Mouse (Mus musculus) T-helper 17 cell (primary cell): Measurements from ENCODE around the gene Nudt2.

Experiments
- in situ Hi-C, 2 experiments: fragments of 300-600 bp; cut with MboI, MseI; formaldehyde crosslinking; loops; 1 replicate in 1 of 2; 2 replicates in 1 of 2; pipeline ENCODE4 v1.15.1; 2025; ENCODE audit warnings: high pct_unique_total_duplicates in 2 of 2

Nudt2 gene

DNA sequence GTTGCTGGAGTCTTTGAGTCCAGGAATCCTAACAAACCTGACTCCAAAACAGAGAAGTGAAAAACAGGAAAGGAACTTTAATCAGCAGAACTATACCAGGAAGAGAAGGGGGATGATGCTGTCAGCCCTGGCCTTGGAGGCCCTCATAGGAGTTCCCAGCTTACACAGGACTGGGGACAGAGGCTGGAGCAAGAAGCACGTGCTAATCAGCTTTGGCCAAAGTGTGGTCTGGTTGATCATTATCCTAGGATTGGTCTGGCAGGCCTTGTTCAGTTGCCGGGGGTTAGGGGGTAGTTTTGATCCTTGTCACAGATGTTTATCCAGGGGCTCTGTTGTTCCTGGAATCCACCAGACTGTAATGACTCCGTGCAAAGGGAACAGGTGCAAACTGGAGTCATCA is 29.4 kb downstream of the Nudt2 start:
- in situ Hi-C loops, result no loop called here

DNA sequence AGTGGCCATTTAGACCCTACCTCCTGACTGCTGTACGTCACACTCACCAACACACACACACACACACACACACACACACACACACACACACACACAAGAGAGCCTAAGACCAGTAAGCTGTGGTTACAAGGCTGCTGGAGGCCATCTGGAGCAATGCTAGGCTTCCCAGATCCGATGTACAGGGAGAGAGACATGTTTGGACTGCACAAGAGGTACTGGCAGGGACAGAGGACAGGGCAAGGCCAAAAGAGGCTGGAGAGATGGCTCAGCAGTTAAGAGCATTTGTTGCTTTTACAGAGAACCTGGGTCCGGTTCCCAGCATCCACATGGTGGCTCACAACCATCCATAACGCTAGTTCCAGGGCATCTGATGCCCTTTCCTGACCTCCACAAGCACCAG is 30.1 kb downstream of the Nudt2 start:
- in situ Hi-C loops, result no loop called here

DNA sequence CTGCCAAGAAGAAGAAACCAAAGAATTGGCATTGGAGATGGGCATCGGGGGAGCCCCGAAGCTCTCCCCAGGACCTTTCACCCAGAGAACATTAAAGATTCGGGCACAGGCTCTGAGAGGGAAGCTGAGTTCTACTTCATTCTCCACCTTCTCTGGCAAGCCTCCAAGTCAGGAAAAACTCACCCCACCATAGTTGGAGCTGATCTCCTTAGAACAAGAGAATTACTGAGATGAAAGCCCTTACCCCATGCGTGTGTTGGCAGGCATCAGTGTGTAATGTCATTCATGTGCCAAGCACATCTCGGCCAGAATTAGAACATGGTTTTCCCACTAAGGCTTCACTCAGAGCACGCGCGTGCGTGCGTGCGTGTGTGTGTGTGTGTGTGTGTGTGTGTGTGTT is 30.9 kb downstream of the Nudt2 start:
- in situ Hi-C loops, result no loop called here

DNA sequence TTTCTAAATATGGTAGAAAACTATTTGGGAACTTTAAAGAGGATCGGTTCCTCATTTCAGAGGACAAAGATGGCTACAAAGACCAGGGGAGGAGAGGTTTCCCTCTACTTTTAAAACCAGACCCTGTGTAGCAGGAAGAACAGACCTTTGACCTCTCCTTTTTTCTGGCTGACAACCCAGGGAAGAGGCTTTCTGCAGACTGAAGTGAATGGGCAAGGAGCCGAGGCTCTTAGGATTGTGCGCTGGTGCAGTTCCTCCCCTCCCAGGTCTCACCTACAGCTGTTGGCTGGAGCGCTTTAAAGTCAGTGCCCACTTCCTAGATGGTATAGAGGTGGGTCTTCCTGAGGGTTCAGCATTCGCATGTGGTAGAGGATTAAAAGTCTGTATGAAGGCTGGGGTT is 32.1 kb downstream of the Nudt2 start:
- in situ Hi-C loops, result no loop called here

DNA sequence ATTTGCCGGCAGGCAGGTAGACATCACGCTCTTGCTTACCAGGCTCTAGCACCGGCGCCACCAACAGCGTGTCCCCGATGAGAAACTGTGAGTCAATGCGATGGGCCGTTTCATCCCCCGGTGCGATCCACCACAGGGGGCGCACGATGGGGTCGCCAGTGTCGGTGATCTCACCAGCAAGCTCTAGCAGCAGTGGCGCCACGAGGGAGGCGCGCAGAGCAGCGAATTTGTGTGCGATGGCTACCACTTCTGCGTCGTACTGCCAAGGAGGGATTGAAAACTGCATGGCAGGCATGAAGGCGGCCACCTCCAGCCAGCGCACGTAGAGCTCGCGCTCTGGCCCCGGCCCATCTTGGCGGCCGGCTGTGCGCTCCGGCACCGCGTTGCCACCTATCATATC is 32.6 kb downstream of the Nudt2 start:
- in situ Hi-C loops, result no loop called here

DNA sequence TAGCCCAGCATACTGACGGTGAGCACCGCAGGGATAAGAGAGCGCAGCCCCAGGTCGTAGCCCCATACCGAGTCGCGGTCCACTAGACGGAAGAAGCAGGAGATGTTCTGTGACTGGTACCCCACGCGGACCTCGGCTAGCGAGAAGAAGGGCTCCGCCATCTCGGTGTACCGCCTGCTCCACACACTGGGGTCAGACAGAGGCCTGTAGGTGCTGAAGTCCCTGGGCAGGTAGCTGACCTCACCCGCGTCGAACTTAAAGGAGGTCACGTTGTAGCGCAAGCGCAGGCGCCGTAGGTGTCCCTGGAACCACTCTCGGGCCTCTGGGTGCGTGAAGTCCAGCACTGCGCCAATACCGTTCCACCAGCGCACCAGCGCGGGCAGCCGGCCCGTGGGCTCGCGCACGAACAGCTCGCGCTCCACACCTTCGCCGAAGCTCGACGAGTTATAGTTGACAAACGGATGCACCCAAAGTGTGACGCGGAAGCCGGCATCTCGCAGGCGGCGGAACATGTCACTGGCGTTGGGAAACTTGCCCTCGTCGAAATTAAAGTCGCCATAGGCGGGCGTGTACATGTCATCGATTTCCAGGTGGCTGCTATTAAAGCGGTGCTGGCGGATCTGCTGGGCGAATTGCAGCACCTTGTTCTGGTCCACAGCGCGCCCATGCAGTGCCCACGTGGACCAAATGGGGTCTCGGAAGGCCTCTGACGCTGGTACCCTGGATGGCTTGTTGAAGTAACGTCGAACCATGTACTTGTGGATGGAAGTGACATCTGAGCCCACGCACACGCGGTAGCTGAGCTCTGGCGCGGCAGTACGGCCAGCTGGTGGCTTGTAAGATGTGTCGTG is 33.3 kb downstream of the Nudt2 start:
- in situ Hi-C loops, result no loop called here

DNA sequence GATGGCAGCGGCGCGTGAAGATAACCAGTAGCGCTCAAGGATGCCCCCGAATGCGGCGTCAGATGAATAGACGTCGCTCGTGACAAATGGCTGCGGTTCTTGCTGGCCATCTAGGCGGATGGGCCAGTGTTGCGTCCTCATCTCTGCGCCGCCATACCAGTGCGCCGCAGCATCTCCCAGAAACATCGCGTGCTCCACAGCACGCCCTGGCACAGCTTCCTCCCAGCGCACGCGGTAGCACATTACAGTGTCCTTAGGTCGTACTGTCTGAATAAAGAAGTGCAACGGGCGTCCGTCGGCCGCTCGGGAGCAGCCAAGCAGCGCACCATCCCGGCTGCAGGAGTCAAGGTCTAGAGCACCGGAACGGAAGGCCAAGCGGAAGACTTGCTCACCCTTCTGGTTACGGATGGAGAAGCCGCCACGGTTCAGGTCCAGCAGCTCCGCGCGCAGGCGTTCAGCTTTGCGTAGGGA is 34.0 kb downstream of the Nudt2 start:
- in situ Hi-C loops, result no loop called here

DNA sequence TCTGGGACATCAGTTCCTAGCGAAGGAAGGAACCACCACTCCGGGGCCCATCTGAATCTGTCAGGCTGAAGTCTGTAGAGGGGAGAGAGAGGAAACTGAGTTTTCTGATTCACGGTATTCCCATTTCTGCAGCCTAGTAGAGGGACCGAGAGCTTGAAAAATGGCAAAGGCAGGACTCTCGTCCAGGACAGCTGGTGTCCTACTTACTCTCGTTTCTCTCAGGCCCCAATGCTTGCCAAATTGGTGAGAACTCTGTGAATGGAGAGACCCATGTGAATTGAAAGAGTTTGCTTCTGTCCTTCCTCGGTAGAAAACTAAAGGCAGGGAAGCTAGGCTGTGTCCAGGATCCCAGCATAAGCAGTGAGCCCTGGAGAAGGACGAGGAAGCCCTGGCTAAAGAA is 34.7 kb downstream of the Nudt2 start:
- in situ Hi-C loops, result no loop called here

DNA sequence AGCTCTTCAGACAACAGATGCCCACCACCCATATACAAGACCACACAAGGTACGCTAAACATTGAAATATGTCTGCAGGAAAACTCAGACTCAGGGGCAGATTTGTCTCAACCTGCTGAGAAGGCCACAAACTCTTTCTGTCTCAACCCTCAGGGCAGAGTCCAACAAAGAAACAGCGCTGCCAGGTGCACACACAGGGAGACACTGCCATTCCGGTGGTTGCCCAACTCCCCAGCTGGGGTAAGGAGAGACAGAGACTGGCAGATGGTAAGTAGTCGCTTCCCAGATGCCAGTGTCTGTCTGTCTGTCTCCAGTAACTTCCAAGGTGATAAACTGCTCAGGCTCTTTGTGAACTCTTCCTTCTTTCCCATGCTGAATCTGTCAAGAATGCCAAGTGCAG is 35.8 kb downstream of the Nudt2 start:
- in situ Hi-C loops, result no loop called here

DNA sequence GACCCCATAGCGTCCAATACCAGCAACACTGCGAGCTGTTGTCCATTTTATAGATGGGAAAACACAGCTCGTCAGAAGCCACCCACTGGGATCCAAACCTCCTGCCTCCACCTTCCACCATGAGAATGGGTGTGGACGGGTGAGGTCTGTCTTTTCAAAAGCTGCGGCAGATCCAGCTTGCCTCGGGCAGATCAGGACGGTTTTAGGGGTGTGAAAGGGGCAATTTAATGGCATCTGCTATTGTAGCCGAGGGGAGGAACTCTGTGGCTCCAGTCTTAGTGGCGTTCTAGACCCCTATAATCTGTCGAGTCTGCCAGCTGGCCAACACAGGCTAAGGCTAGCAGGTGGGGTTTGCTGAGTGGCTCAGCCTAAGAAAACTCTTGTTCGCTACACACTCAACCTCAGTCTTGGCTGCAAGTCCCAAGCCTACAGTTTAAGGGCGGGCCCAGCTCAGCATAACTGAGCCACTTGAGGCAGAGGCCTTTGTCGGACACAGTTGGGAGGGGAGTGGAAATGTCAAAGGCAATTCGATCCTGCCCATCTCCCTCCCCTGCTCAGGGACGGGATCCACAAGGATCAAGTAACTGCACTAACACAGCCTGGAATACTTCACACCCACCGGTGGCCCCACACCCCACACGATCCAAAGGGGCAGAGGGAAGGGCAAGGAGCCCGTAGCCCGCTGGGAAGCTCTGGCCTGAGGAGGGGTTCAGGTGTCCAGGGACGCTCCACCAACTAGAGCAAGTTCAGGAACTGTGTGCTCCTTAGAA is 37.4 kb downstream of the Nudt2 start:
- in situ Hi-C loops, result no loop called here

DNA sequence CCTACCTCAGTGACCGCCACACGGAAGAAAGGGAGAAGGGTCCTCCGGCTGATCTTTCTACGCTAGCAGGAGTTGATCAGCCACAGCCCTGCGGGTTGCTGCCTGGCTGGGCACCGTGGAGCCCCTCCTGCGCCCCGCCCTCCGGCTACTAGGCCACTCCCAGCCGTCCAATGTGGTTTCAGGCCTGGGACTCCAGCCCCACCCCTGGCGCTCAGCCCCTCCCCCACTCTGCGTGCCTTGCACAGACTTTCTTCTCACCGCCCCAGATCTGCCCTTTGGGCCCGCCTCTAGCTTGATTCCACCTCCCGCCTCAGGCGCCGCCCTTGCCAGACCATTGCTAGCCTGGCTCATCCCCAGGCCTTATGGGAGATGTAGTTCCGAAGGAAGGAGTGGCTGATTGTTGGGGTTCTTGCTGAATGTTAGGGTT is 38.0 kb downstream of the Nudt2 start, which contains the start of gene AI464131:
Gene AI464131, minus strand, starts transcription at position 91 of the 427 bp plus-strand sequence.
- in situ Hi-C loops, result no loop called here

DNA sequence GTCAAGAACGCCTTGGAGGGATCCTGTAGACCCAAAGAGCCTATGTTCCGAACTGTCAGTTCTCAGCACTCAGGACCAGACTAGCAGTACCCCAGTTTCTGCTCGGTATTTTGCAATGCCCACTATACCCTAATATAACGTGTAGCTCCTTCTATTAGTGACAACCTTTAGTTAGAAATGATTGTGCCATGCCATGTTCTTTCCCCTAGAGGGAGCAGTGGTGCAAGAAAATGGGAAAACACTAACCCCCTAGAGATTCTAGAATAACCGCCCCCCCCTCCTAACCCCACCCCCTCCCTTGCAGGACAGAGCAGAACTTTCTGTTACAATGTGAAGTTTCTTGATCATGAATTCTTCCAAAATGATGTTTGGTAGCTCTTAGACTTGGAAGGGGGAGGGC is 39.4 kb downstream of the Nudt2 start:
- in situ Hi-C loops, result no loop called here

DNA sequence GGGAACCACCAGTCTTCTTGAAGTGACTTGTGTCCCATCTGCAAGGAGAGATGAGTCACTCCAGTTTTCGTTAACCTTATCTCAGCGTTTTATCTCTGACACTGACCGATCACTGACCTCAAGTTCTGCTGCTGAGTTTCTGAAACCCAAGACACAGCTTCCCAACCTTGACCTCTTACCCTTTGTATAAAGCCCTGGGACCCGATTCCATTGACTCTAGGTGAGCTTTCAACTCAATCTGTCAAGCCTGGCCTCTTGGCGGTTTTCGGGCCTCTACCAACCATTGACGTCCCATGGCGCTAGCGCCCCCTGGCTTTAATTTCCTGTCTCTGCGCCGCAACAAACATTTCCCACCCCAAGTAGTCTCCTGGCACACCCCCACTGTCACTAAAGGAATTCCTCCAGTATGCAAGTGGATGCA is 40.2 kb downstream of the Nudt2 start:
- in situ Hi-C loops, result no loop called here

DNA sequence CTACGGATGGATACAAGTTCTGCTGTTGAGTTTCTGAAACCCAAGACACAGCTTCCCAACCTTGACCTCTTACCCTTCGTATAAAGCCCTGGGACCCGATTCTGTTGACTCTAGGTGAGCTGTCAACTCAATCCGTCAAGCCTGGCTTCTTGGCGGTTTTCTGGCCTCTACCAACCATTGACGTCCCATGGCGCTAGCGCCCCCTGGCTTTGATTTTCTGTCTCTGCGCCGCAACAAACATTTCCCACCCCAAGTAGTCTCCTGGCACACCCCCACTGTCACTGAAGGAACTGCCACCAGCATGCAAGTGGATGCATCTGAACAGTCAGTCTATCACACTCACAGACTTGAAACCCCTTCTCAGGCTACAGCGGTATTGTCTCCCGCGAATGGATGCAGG is 41.2 kb downstream of the Nudt2 start:
- in situ Hi-C loops, result no loop called here

DNA sequence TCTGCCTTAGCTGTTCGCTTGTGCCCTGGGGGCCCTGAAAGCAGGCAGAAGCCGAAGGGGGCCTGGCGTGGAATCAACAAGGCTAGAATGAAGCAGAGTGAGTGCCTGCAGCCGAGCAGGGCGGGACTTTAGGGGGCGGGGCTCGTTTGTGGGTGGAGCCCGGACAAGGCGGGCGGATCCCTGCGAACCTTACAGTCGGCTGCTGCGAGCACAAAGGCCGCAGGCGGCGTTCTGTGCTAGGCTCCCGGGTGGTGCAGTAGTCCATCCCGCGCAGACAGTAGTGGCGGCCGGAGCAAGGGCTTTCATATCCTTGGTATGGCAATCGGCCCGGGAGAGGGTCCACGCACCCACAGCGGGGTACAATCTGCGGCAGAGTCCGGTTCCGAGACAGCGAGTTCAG is 42.0 kb downstream of the Nudt2 start:
- in situ Hi-C loops, result no loop called here

DNA sequence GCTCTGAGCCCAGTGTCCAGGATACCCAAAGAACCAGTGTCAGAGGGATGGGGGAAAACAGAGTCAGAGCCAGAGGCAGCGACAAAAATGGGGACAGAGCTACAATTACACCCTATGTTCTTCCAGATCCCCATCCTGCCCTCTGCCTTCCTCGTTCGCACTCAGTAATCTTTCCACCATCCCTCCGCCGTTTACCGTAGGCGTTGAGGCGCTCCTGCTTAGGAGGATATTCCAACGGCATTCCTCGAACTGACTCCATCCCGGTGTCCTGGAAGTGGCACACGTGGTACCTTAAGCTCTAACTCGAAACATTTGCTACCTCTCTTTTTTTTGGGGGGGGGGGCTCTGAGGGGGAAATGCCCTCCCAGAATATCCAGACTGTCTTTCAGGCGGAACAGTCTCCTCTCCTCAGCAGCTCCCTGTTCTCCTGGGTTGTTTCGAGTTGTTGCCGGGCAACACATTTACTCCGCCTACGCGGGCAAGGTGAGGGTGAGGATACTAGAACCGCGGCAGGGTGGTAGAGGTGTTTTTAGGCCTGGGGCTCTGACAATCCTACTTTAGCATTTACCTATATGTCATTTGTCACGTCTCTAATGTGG is 42.5 kb downstream of the Nudt2 start:
- in situ Hi-C loops, result no loop called here

DNA sequence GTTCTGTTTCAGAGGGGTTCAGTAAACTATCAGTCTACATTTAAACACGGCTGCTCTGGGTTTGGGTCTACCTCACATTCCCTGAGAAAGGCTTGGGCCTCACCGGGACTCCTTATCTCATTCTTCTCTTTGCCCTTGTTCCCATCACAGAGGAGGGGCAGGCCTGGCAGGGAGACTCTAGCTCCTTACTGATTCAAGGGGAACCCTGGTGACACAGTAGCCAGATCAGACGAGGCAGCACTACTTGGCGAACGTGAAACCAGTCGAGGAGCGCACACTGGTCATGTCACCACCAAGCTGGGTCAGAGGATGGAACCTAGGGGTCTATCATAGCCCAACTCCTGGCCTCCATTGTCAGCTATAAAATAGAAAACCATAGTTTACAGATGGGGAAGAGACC is 43.0 kb downstream of the Nudt2 start:
- in situ Hi-C loops, result no loop called here

DNA sequence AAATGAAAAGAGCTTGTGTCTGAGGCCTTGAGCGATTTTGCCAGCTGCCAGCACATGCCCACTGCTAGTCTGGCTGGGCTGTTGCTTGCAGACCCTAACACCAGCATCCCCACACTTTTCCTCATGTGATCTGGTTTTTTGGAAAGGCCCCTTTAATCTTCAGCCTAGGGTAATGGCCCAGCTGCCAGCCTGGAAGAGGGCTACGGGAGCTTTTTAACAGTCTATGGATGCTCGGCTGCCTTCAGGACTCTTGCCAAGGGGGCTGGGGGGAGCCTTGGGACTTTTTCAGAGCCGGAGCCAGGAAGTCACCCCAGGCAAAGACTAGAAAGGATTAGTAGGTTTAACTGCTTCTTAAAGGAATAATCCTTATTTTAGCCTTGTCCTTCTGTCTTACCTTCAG is 48.4 kb downstream of the Nudt2 start:
- in situ Hi-C loops, result loop anchor here in 1 of 2 experiments (5.0 kb wide), 1 partner anchor 54 kb away; the partner anchor contains the start of genes Dnaic1 and Fam219a

DNA sequence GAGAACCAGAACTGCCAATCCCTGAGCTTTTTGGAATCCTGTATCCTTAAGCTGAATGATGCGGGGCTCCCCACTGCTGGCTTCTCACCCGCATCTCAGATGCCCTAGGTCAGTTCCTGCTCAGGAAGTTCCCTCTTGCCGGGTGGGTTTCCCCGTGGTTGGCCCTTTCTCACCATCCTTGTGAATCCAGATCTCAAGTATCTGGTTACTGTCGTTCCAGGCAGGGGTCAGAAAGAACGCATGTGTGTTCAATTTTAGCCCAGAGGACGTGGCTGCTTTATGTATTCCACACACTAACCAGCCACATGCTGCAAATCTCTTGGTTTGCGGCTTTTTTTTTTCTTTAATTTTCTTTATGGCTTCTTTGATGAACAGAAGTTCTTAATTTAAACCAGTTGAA is 48.8 kb downstream of the Nudt2 start:
- in situ Hi-C loops, result loop anchor here in 1 of 2 experiments (5.0 kb wide), 1 partner anchor 54 kb away; the partner anchor contains the start of genes Dnaic1 and Fam219a

DNA sequence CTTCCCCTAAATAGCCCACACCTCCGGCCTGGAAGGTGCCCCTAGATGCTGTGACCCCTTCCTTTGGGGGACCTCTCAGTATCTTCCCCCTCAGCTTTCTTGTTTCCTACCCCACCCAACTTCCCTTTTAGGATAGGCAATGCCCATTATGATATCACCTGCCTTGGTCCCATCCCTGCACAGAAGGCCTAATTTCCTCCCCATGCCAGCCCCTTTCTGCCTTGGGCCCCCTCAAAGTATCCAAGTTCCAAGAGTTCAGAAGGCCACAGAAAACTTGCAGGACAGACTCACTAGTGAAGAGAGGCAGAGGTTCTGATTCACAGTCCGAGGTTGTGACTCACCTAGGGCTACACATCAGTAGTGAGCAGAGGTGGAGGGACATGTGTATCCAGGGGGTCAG is 52.3 kb downstream of the Nudt2 start, which contains the start of gene 1110017D15Rik:
Gene 1110017D15Rik, minus strand, starts transcription at position 101 of the 400 bp plus-strand sequence.
- in situ Hi-C loops, result no loop called here

DNA sequence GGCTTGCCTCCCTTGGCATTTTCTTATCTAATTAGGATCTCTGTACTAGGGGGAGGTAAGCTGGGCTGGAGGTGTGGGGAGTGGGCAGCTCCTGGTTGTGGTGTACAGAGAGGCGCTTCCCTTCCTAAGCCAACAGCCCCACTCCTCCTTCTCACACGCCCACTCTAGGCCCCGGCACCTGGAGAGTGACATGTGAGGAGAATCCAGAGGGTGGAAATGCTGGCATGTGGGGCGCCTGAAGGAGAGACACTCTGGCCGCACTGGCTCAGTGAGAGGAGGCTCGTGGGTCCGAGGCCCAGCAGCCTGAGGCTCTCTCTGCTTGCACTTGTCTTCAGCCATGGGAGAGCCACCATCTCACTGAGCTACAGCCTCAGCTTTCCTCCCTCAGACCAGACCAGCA is 53.4 kb downstream of the Nudt2 start:
- in situ Hi-C loops, result no loop called here

DNA sequence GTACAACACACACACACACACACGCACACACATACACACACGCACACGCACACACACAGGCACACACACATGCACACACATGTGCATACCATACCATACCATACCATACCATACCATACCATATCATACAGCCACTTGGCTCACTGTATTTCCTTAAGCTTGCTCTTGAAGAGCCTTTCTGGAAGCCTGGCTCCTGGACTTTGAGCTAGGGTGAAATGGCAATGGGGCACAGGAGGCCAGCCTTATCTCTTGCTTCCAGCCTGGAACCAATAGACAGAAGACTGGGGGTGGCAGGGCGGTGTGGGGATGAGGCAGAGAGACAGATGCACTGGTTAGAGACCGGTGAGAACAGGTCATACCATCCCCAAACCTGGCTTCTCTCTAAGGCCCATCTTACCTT is 54.2 kb downstream of the Nudt2 start:
- in situ Hi-C loops, result no loop called here
